Mouse (Mus musculus) midbrain, embryonic 12.5 days (tissue): ENCODE measurements around the gene Tbc1d13. TPM values are rescaled to one million over a fixed set of nuclear protein-coding genes. Genes with fewer than 3 reads are reported as not detected.

Source experiments
- ATAC-seq: fragments of 200-750 bp; cut with Nextera tagmentation; 2 replicates; pipeline ENCODE4 v1.8.0; 2017; ENCODE audit warnings: low read depth, moderate TSS enrichment, moderate library complexity; ENCODE audit not compliant: low FRiP score
- H3K27ac ChIP-seq: fragments of 300-500 bp; sonication (generic); replicated peaks from 2 replicates; pipeline ENCODE4 v1.5.1; 2016; ENCODE audit warnings: mild to moderate bottlenecking
- H3K27me3 ChIP-seq: fragments of 300-500 bp; sonication (generic); 2 replicates; pipeline ENCODE4 v1.6.1; 2016; ENCODE audit warnings: mild to moderate bottlenecking
- H3K36me3 ChIP-seq: fragments of 300-500 bp; sonication (generic); 2 replicates; pipeline ENCODE4 v1.6.1; 2016
- H3K4me1 ChIP-seq: fragments of 300-500 bp; sonication (generic); 2 replicates; pipeline ENCODE4 v1.6.1; 2016
- H3K4me2 ChIP-seq: fragments of 300-500 bp; sonication (generic); replicated peaks from 2 replicates; pipeline ENCODE4 v1.6.1; 2016; ENCODE audit warnings: mild to moderate bottlenecking, moderate library complexity
- H3K4me3 ChIP-seq: fragments of 300-500 bp; sonication (generic); 2 replicates; pipeline ENCODE4 v1.5.1; 2016; ENCODE audit warnings: mild to moderate bottlenecking
- H3K9ac ChIP-seq: fragments of 300-500 bp; sonication (generic); replicated peaks from 2 replicates; pipeline ENCODE4 v1.6.1; 2016; ENCODE audit warnings: mild to moderate bottlenecking, moderate library complexity
- H3K9me3 ChIP-seq: fragments of 300-500 bp; sonication (generic); 2 replicates; pipeline ENCODE4 v1.6.1; 2016; ENCODE audit warnings: mild to moderate bottlenecking
- WGBS: fragments of 180-500 bp; shearing (Covaris S2); methylation state at CpG from one replicate; pipeline ENCODE4 v1.1.7; 2016; 5-methylcytosine and 5-hydroxymethylcytosine counted together
- polyA plus RNA-seq: library from polyadenylated mRNA; unstranded; fragments of >200 nt; fragmentation: Nextera tagmentation; extraction: Ambion mirVana; gene quantifications from 2 replicates; pipeline ENCODE4 v1.2.1, GENCODE M21; 2016

Tbc1d13 gene
- polyA plus RNA-seq, 1 experiment from 2014 or later, result 11.2 TPM

GRCm38 (mm10) chr2:30185681-30186080, 52.1 kb downstream of the Tbc1d13 start:
- ATAC-seq, result no peak
- Histone ChIP-seq H3K27ac (no peak overlapping the region), H3K9me3 (no peaks in the 10 kb centered on the region)

DNA sequence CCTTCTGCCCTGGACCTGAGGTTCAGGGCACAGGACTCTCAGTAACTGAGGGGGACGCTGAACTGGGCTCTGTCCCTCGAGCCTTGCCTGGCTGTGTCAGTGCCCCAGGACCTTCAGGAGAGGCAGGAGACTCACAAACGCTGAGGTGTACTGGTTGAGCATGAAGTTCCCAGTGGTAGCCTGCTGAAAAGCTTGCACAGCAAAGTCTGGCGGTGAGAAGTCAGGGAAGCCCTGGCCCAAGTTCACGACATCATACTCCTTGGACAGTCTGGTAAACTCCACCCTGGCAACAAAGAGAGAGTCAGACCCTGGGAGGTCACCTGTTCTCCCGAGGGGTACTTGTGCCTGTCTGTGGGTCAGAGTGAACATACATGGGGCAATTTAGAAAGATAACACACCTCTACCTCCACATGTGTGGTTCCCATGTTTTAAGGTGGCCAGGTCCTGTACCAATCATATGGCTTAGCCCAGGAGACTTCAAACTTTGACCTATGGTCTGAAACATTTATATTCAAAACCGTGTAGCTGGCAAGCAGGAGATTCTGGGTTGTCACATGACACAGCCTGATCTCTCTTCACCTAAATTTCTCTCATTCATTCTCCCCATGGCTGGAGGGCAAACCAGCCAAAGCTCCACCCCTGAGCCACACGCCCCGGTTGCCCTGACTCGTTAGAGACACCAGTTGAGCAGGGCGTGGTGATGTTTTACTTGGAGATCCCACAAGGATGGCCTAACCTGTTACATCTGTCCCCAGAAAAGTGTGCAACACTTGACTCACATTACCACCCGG, 58.4 kb downstream of the Tbc1d13 start:
- Histone ChIP-seq H3K36me3 (0 out of 2 replicates have a peak, but pooled peaks cover 3% of the 10 kb centered on the region), H3K9me3 (no peaks in the 10 kb centered on the region), H3K4me2 (no peak overlapping the region), H3K9ac (no peak overlapping the region), H3K27ac (no peak overlapping the region), H3K4me1 (no peaks in the 10 kb centered on the region), H3K27me3 (no peaks in the 10 kb centered on the region), H3K4me3 (no peak overlapping the region)
- no peak for ATAC-seq
- 92% methylated on average over 12 of the region's 12 CpGs for WGBS

More at GRCm38 (mm10) chr2:30185681-30186080, 52.1 kb downstream of the Tbc1d13 start:
- WGBS, result 82% methylated on average over 3 of the region's 3 CpGs
- Histone ChIP-seq H3K27me3 (no peaks in the 10 kb centered on the region), H3K4me1 (no peaks in the 10 kb centered on the region), H3K9ac (no peak overlapping the region), H3K4me2 (no peak overlapping the region), H3K4me3 (no peak overlapping the region), H3K36me3 (peaks cover 12% of the 10 kb centered on the region; the same call in 1 of the 2 replicates)

GRCm38 (mm10) chr2:30194656-30195055, 61.1 kb downstream of the Tbc1d13 start:
- 82% methylated on average over 3 of the region's 3 CpGs for WGBS
- Histone ChIP-seq H3K9ac (no peak overlapping the region), H3K4me2 (no peak overlapping the region)

GRCm38 (mm10) chr2:30198021-30198420, 64.5 kb downstream of the Tbc1d13 start:
- no peak overlapping the region for H3K9ac ChIP-seq
- no peaks in the 10 kb centered on the region for H3K27me3 ChIP-seq
- no peaks in the 10 kb centered on the region for H3K36me3 ChIP-seq
- no peak for ATAC-seq
- no peak overlapping the region for H3K4me3 ChIP-seq
- H3K4me1 ChIP-seq, result no peaks in the 10 kb centered on the region
- H3K4me2 ChIP-seq, result no peak overlapping the region
- H3K27ac ChIP-seq, result no peak overlapping the region
- no peaks in the 10 kb centered on the region for H3K9me3 ChIP-seq
- 69% methylated on average over 4 of the region's 4 CpGs for WGBS

More at GRCm38 (mm10) chr2:30194656-30195055, 61.1 kb downstream of the Tbc1d13 start:
- no peaks in the 10 kb centered on the region for H3K9me3 ChIP-seq
- H3K27ac ChIP-seq, result no peak overlapping the region
- no peaks in the 10 kb centered on the region for H3K27me3 ChIP-seq
- 0 out of 2 replicates have a peak, but pooled peaks cover 3% of the 10 kb centered on the region for H3K36me3 ChIP-seq
- ATAC-seq, result no peak
- no peaks in the 10 kb centered on the region for H3K4me1 ChIP-seq
- H3K4me3 ChIP-seq, result no peak overlapping the region

- peaks cover 7% of the 10 kb centered on the region for H3K4me1 ChIP-seq
- H3K27ac ChIP-seq, result no peak overlapping the region
- H3K4me2 ChIP-seq, result no peak overlapping the region
- no peak overlapping the region for H3K9ac ChIP-seq
- H3K27me3 ChIP-seq, result no peaks in the 10 kb centered on the region
- H3K4me3 ChIP-seq, result no peak overlapping the region
- no peaks in the 10 kb centered on the region for H3K36me3 ChIP-seq
- H3K9me3 ChIP-seq, result no peaks in the 10 kb centered on the region
- ATAC-seq, result no peak
- WGBS, result 67% methylated on average over 1 of the region's 1 CpGs
Observed at GRCm38 (mm10) chr2:30199984-30200383, 66.4 kb downstream of the Tbc1d13 start.

DNA sequence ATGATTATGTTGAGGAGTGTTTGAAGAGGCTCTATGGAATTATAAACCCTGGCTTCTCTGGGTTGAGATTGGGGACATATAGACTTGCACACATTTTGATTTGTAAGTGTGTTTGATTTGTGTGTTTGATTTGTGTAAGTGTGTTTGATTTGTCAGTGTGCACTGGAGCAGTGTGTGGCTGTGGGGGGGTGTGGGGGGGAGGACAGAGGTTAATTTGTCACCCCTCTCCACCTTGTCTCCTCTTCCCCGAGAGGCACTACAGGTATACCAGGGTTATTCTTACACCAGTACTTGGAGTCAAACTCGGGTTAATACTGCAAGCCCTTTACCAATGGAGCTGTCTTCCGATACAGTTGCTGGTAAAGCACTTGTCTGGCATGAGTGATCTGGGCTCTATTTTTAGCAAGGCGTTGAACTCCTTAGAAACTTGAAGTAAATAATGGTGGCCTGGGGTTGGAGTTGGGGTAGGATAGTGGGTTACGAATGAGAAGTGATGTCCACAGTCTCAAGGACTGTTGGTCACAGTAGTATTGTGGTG, 66.9 kb downstream of the Tbc1d13 start:
- Histone ChIP-seq H3K9me3 (no peaks in the 10 kb centered on the region), H3K4me3 (no peak overlapping the region), H3K27ac (no peak overlapping the region), H3K27me3 (no peaks in the 10 kb centered on the region), H3K4me1 (peaks cover 7% of the 10 kb centered on the region), H3K36me3 (no peaks in the 10 kb centered on the region), H3K4me2 (no peak overlapping the region), H3K9ac (no peak overlapping the region)
- ATAC-seq, result no peak
- 85% methylated on average over 5 of the region's 5 CpGs for WGBS

Other genes with a start within 250 kb of the Tbc1d13 start
- 108 and 110 TPM in 2 replicates for gene Odf2, start 244.5 kb upstream of the Tbc1d13 start, polyA plus RNA-seq
- 73.1 and 77.8 TPM in 2 replicates for gene Gle1, start 198.3 kb upstream of the Tbc1d13 start, polyA plus RNA-seq
- gene Sptan1, start 168.2 kb upstream of the Tbc1d13 start, polyA plus RNA-seq, result 166 and 169 TPM in 2 replicates
- 38.0 and 39.1 TPM in 2 replicates for gene Wdr34, start 84.9 kb upstream of the Tbc1d13 start, polyA plus RNA-seq
- 627 and 693 TPM in 2 replicates for gene Set, start 76.4 kb upstream of the Tbc1d13 start, polyA plus RNA-seq
- gene Pkn3, start 56.1 kb upstream of the Tbc1d13 start, polyA plus RNA-seq, result 8.7 and 9.2 TPM in 2 replicates
- 22.8 and 23.9 TPM in 2 replicates for gene Zdhhc12, start 40.1 kb upstream of the Tbc1d13 start, polyA plus RNA-seq
- 11.6 and 11.7 TPM in 2 replicates for gene Zer1, start 9.2 kb upstream of the Tbc1d13 start, polyA plus RNA-seq
- gene Endog, start 37.7 kb downstream of the Tbc1d13 start, polyA plus RNA-seq, result 13.9 and 14.2 TPM in 2 replicates
- 60.4 and 64.0 TPM in 2 replicates for gene Spout1, start 44.7 kb downstream of the Tbc1d13 start, polyA plus RNA-seq
- 12.6 and 12.8 TPM in 2 replicates for gene Kyat1, start 72.1 kb downstream of the Tbc1d13 start, polyA plus RNA-seq
- gene Lrrc8a, start 104.0 kb downstream of the Tbc1d13 start, polyA plus RNA-seq, result 40.3 and 46.7 TPM in 2 replicates
- gene Gm28035, start 106.8 kb downstream of the Tbc1d13 start, polyA plus RNA-seq, result 0.39 and 0.51 TPM in 2 replicates
- gene Phyhd1, start 132.5 kb downstream of the Tbc1d13 start, polyA plus RNA-seq, result 4.4 and 7.1 TPM in 2 replicates
- gene Gm28038, start 147.3 kb downstream of the Tbc1d13 start, polyA plus RNA-seq, result not detected in 2 replicates
- gene Dolk, start 152.6 kb downstream of the Tbc1d13 start, polyA plus RNA-seq, result 25.5 and 28.2 TPM in 2 replicates
- 34.3 and 37.7 TPM in 2 replicates for gene Nup188, start 152.7 kb downstream of the Tbc1d13 start, polyA plus RNA-seq
- 101 and 102 TPM in 2 replicates for gene Sh3glb2, start 225.6 kb downstream of the Tbc1d13 start, polyA plus RNA-seq
- 28.8 and 30.4 TPM in 2 replicates for gene Miga2, start 230.5 kb downstream of the Tbc1d13 start, polyA plus RNA-seq